15 mouse cellular contexts compared by ENCODE assay signal in genomic region chr15:99815999-99816398, GRCm38 (mm10). TPM values are rescaled to one million over a fixed set of nuclear protein-coding genes. Genes with fewer than 3 reads are reported as not detected.
A peak's percentile ranks its signal among the peaks of the same experiment; 100 is the strongest.
DNase-seq lines count a peak whose midpoint lies in the region; ATAC-seq and TF ChIP-seq lines count a peak whose summit lies in the region.
"Had no signal": no experiment of that assay in that cellular context is flagged by ENCODE, and none has a peak within 500 bp of the region (broad histone marks: within the 10 kb centered on the region; RNA-seq: fewer than 3 reads in every experiment).

No protein-coding gene starts in this region.

- no peak overlapping the region for H3K4me2 ChIP-seq in lung, postnatal 0 days (replicated peaks; ENCODE audit: low read depth, low read length)
- H3K4me2 ChIP-seq in limb, embryonic 13.5 days (replicated peaks), result 0 out of 2 replicates have a peak overlapping the region, but pooled peaks have one; percentile 76

- no peak for TF ChIP-seq POLR2A in kidney, adult 2 months (IDR thresholded peaks at IDR 0.05; ENCODE audit: low read depth, low read length)

- no peak for DNase-seq in kidney, adult 2 months
- no peak for DNase-seq in kidney, postnatal 4 days
- no peak for DNase-seq in lung, postnatal 0 days (ENCODE audit: low spot score)
- DNase-seq in lung, postnatal 25 days (ENCODE audit: low spot score), result no peak
- DNase-seq in Patski (ENCODE audit: low read depth, low spot score), result no peak
- no peak for DNase-seq in urinary bladder, postnatal 10 days (ENCODE audit: low spot score)
- DNase-seq in right cerebral cortex, adult 2 months (ENCODE audit: low spot score in 2 of 2), result no peak
- DNase-seq: adrenal gland, postnatal 36 days; cerebellum, postnatal 14 days; gastrocnemius, postnatal 25 days; lung, postnatal 10 days; right cerebral cortex, adult 18-20 months had no signal

- peak; percentile 35; the same call in 1 of the 2 replicates for TF ChIP-seq CTCF in kidney, adult 2 months (conservative IDR thresholded peaks at IDR 0.05; ENCODE audit: insufficient read depth, insufficient read length, low read depth, low read length)
- peak; percentile 48 for TF ChIP-seq CTCF in lung, postnatal 0 days (IDR thresholded peaks at IDR 0.05)
- TF ChIP-seq CTCF in Patski (IDR thresholded peaks at IDR 0.05), result peak; percentile 59

- CTCF ChIA-PET in Patski (lab: Charles Lee), result interaction anchor here (2.0 kb wide), 1 partner anchor 88 kb away, joined by 6 read pairs; no protein-coding TSS in a partner anchor

- H3K27ac ChIP-seq in kidney, adult 2 months (ENCODE audit: insufficient read depth, low read depth, low read length), result no peak overlapping the region
- H3K27ac ChIP-seq in lung, postnatal 0 days (ENCODE audit: low read length), result no peak overlapping the region
- no peak overlapping the region for H3K27ac ChIP-seq in limb, embryonic 13.5 days

- 95% methylated on average over 4 of the region's 4 CpGs for WGBS in kidney, adult 2 months
- WGBS in lung, postnatal 0 days, result 93% methylated on average over 4 of the region's 4 CpGs
- WGBS in limb, embryonic 13.5 days, result 95% methylated on average over 4 of the region's 4 CpGs

- no peak for ATAC-seq in lung, postnatal 0 days
- ATAC-seq in Patski, result no peak
- ATAC-seq in limb, embryonic 13.5 days (ENCODE audit: low FRiP score, low read depth), result no peak
- ATAC-seq: activated CD4-positive, CD25-positive, alpha-beta regulatory T cell, adult 4 months had no signal

- no peaks in the 10 kb centered on the region for H3K9me3 ChIP-seq in lung, postnatal 0 days (ENCODE audit: low read length)
- 0 out of 2 replicates have a peak, but pooled peaks cover 3% of the 10 kb centered on the region for H3K9me3 ChIP-seq in limb, embryonic 13.5 days
- H3K9me3 ChIP-seq: heart, embryonic 12.5 days had no signal

- H3K9ac ChIP-seq in lung, postnatal 0 days (replicated peaks; ENCODE audit: low read depth), result no peak overlapping the region
- H3K9ac ChIP-seq in limb, embryonic 13.5 days, result no peak overlapping the region
- H3K9ac ChIP-seq: heart, embryonic 12.5 days had no signal

- H3K36me3 ChIP-seq in kidney, adult 2 months (ENCODE audit: control insufficient read depth, insufficient read depth, low read length), result no peaks in the 10 kb centered on the region; the same call in 1 of the 2 replicates
- H3K36me3 ChIP-seq in lung, postnatal 0 days (ENCODE audit: insufficient read depth, low read length), result no peaks in the 10 kb centered on the region
- peaks cover 31% of the 10 kb centered on the region for H3K36me3 ChIP-seq in limb, embryonic 13.5 days

- in situ Hi-C loops in Patski (cut with MboI; ENCODE audit: low pct_unique_long_range_greater_than_20kb), result no loop called here

- no peaks in the 10 kb centered on the region for H3K27me3 ChIP-seq in kidney, adult 2 months (replicated peaks; ENCODE audit: control insufficient read depth, insufficient read depth, low read length)
- H3K27me3 ChIP-seq in lung, postnatal 0 days (replicated peaks; ENCODE audit: insufficient read depth, low read length), result no peaks in the 10 kb centered on the region
- H3K27me3 ChIP-seq in Patski, result no peaks in the 10 kb centered on the region
- H3K27me3 ChIP-seq in limb, embryonic 13.5 days, result no peaks in the 10 kb centered on the region
- H3K27me3 ChIP-seq: heart, embryonic 12.5 days had no signal

- POLR2A ChIA-PET in Patski (lab: Charles Lee), result no interaction called here

- no peak for TF ChIP-seq EP300 in lung, postnatal 0 days (IDR thresholded peaks at IDR 0.05)

- H3K4me3 ChIP-seq in kidney, adult 2 months (ENCODE audit: insufficient read depth, low read depth, low read length), result no peak overlapping the region
- H3K4me3 ChIP-seq in lung, postnatal 0 days (ENCODE audit: low read depth, low read length), result no peak overlapping the region
- H3K4me3 ChIP-seq in limb, embryonic 13.5 days, result no peak overlapping the region

- peaks cover 6% of the 10 kb centered on the region; the same call in 1 of the 2 replicates for H3K4me1 ChIP-seq in kidney, adult 2 months (ENCODE audit: control insufficient read depth, insufficient read depth, low read length)
- no peaks in the 10 kb centered on the region for H3K4me1 ChIP-seq in lung, postnatal 0 days (ENCODE audit: insufficient read depth, low read depth, low read length)
- peaks cover 39% of the 10 kb centered on the region for H3K4me1 ChIP-seq in limb, embryonic 13.5 days

RNA-seq across cellular contexts. Expression of gene Cers5, which starts 43.3 kb away (rescaled TPM):
- 28.7 and 31.8 TPM in 2 replicates for polyA plus RNA-seq in kidney, adult 2 months (2012; rRNA removed)
- polyA plus RNA-seq in lung, postnatal 0 days (2015; fragmentation: Nextera tagmentation; extraction: Ambion mirVana), result 67.1 and 71.5 TPM in 2 replicates
- polyA plus RNA-seq in Patski (2021), result 83.3 TPM
- 80.6 and 85.0 TPM in 2 replicates for polyA plus RNA-seq in limb, embryonic 13.5 days (2015; fragmentation: Nextera tagmentation; extraction: Ambion mirVana)

RNA-seq across cellular contexts. Expression of gene Lima1, which starts 59.3 kb away (rescaled TPM):
- polyA plus RNA-seq in kidney, adult 2 months (2012; rRNA removed), result 29.9 and 32.7 TPM in 2 replicates
- 28.6 and 38.5 TPM in 2 replicates for polyA plus RNA-seq in lung, postnatal 0 days (2015; fragmentation: Nextera tagmentation; extraction: Ambion mirVana)
- 140 TPM for polyA plus RNA-seq in Patski (2021)
- polyA plus RNA-seq in limb, embryonic 13.5 days (2015; fragmentation: Nextera tagmentation; extraction: Ambion mirVana), result 88.8 and 101 TPM in 2 replicates
